Mouse (Mus musculus): ENCODE results near the gene Cers3. TPM values are rescaled to one million over a fixed set of nuclear protein-coding genes. Genes with fewer than 3 reads are reported as not detected.

The Cers3 gene
- polyA plus RNA-seq, 1 experiment from 2014 or later: 1.9 TPM

Other genes with a start within 250 kb of the Cers3 start
- gene Asb7, start 53.9 kb upstream of the Cers3 start, polyA plus RNA-seq (2014; fragmentation: Nextera tagmentation; extraction: Ambion mirVana): 10.7 and 19.6 TPM in 2 replicates
- gene Lins1, start 53.6 kb upstream of the Cers3 start, polyA plus RNA-seq (2014; fragmentation: Nextera tagmentation; extraction: Ambion mirVana): 17.3 and 23.1 TPM in 2 replicates
- gene Adamts17, start 96.2 kb downstream of the Cers3 start, polyA plus RNA-seq (2014; fragmentation: Nextera tagmentation; extraction: Ambion mirVana): 4.3 and 4.6 TPM in 2 replicates

All from kidney, embryonic 14.5 days (tissue).